Mouse (Mus musculus): ENCODE results near the gene Oxct2b. TPM values are rescaled to one million over a fixed set of nuclear protein-coding genes. Genes with fewer than 3 reads are reported as not detected.

Oxct2b gene
- not detected for polyA plus RNA-seq (2014; fragmentation: Illumina TruSeq; extraction: RNeasy Lipid Tissue Mini Kit (QIAGEN cat#74804); ENCODE audit: insufficient read depth, low read depth, low replicate concordance)

DNA sequence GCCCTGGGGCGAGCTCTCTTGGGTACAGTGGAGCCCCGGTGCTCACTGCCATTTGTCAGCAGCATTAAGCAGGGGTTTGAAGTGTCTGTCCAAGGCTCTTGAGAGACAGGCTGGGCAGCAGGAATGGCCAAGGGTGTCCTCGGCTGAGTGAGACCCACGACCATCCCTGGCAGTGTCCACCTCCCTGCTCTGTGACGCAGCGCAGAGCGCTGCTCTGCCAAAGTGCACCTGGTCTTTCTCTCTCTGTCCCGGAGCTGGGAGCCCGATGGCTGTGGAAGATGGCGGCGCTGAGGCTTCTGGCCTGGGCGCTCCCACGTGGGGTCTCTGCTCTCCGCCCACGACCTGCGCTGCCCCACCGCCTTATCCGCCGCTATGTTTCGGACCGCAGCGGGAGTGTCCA is at the start of gene Oxct2b:
Gene Oxct2b (plus strand): TSS at position 256 of the 400 bp plus-strand sequence.

DNA sequence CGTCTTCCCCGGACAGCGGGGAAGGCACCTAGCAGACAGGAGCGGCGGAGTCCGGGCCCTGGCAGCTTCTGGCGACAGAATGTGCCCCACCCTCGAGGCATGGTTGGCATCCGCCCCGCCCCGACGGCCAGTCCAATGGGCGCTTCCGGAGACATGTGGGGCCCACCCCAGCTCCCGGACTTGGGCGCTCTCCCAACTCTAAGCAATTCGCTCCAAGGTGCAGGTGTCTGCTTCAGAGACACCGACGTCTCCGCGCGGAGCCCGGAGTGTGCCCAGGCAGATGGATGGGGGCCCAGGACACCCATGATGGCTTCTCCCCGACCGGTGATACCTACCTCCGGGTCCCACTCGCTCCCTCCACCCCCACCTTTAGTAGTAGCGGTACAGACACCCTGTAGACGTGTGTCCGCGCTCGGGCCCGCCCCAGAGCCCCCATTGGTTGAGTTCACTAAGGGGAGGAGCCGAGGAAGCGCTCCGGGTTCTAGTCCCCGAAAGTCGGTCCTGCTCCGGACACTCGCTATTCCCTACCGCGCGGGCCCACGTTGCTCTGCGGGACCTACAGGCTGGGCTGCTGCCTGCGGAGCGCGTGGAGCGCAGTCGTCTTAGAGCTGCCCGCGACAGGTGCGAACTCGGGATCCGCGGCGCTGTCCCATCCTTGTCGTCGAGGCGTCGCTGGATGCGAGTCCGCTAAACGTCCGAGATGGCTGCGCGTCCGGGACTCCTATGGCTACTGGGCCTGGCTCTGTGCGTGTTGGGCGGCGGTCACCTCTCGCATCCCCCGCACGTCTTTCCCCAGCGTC is 11.2 kb upstream of the Oxct2b start, which contains the start of gene Bmp8b:
Gene Bmp8b (plus strand): TSS at position 515 of the 800 bp plus-strand sequence.

DNA sequence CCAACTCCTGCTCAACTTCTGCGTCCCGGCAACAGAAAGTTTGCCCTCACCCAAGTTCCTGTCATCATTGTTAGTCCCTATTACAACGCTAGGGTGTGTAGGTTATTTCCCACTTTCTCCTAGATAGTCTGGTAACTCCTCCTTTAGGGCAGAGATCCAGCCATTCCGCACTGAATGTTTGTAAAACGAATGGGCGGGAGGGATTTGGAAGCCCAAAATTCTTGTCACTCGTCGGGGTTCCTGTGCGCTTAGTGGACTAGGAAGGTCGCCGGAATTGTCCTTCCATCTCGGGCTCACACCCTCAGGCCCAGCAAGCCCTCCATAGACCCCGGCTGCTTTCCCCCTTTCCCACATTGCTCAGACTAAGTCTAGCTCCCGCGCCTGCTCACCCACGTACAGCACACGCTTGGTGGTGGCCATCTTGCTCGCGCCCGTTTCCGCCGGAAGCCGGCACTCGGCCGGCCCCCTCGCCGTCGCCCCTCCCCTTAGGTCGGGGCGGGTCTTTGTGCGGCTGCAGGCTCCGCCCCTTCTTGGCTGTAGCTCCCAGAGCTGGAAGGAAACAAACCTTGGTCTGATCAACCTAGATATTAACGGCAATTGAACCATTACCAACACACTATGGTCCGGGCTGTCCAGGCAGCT is 23.6 kb downstream of the Oxct2b start, which contains the start of gene Ppie:
Gene Ppie (minus strand): TSS at position 439 of the 642 bp plus-strand sequence.

Other genes with a start within 250 kb of the Oxct2b start
- gene Cap1, start 230.2 kb upstream of the Oxct2b start, polyA plus RNA-seq (2014; fragmentation: Illumina TruSeq; extraction: RNeasy Lipid Tissue Mini Kit (QIAGEN cat#74804); ENCODE audit: insufficient read depth, low read depth, low replicate concordance): 112 TPM
- 5.2 TPM for gene Mfsd2a, start 155.1 kb upstream of the Oxct2b start, polyA plus RNA-seq (2014; fragmentation: Illumina TruSeq; extraction: RNeasy Lipid Tissue Mini Kit (QIAGEN cat#74804); ENCODE audit: insufficient read depth, low read depth, low replicate concordance)
- 5.6 TPM for gene Mycl, start 120.6 kb upstream of the Oxct2b start, polyA plus RNA-seq (2014; fragmentation: Illumina TruSeq; extraction: RNeasy Lipid Tissue Mini Kit (QIAGEN cat#74804); ENCODE audit: insufficient read depth, low read depth, low replicate concordance)
- gene Trit1, start 99.7 kb upstream of the Oxct2b start, polyA plus RNA-seq (2014; fragmentation: Illumina TruSeq; extraction: RNeasy Lipid Tissue Mini Kit (QIAGEN cat#74804); ENCODE audit: insufficient read depth, low read depth, low replicate concordance): 8.4 TPM
- not detected for gene Bmp8b, start 11.1 kb upstream of the Oxct2b start, polyA plus RNA-seq (2014; fragmentation: Illumina TruSeq; extraction: RNeasy Lipid Tissue Mini Kit (QIAGEN cat#74804); ENCODE audit: insufficient read depth, low read depth, low replicate concordance)
- gene Ppie, start 23.7 kb downstream of the Oxct2b start, polyA plus RNA-seq (2014; fragmentation: Illumina TruSeq; extraction: RNeasy Lipid Tissue Mini Kit (QIAGEN cat#74804); ENCODE audit: insufficient read depth, low read depth, low replicate concordance): 42.5 TPM
- 0.92 TPM for gene Hpcal4, start 67.0 kb downstream of the Oxct2b start, polyA plus RNA-seq (2014; fragmentation: Illumina TruSeq; extraction: RNeasy Lipid Tissue Mini Kit (QIAGEN cat#74804); ENCODE audit: insufficient read depth, low read depth, low replicate concordance)
- gene Nt5c1a, start 85.2 kb downstream of the Oxct2b start, polyA plus RNA-seq (2014; fragmentation: Illumina TruSeq; extraction: RNeasy Lipid Tissue Mini Kit (QIAGEN cat#74804); ENCODE audit: insufficient read depth, low read depth, low replicate concordance): not detected
- gene Heyl, start 117.3 kb downstream of the Oxct2b start, polyA plus RNA-seq (2014; fragmentation: Illumina TruSeq; extraction: RNeasy Lipid Tissue Mini Kit (QIAGEN cat#74804); ENCODE audit: insufficient read depth, low read depth, low replicate concordance): 10.7 TPM
- gene Pabpc4, start 146.1 kb downstream of the Oxct2b start, polyA plus RNA-seq (2014; fragmentation: Illumina TruSeq; extraction: RNeasy Lipid Tissue Mini Kit (QIAGEN cat#74804); ENCODE audit: insufficient read depth, low read depth, low replicate concordance): 19.4 TPM
- gene Oxct2a, start 207.4 kb downstream of the Oxct2b start, polyA plus RNA-seq (2014; fragmentation: Illumina TruSeq; extraction: RNeasy Lipid Tissue Mini Kit (QIAGEN cat#74804); ENCODE audit: insufficient read depth, low read depth, low replicate concordance): not detected
- not detected for gene Bmp8a, start 227.0 kb downstream of the Oxct2b start, polyA plus RNA-seq (2014; fragmentation: Illumina TruSeq; extraction: RNeasy Lipid Tissue Mini Kit (QIAGEN cat#74804); ENCODE audit: insufficient read depth, low read depth, low replicate concordance)